Mouse (Mus musculus): Measurements from ENCODE around the gene Robo1.
"Not testable (repeated sequence)": the region's sequence is repeated elsewhere in the genome, so short reads cannot be mapped to it uniquely, and the experiment has no call there.

The Robo1 gene

GRCm38 (mm10) chr16:72444428-72445135 is 136.5 kb downstream of the Robo1 start:
- no peak for DNase-seq (ENCODE audit: low read depth, low spot score)

- DNase-seq (ENCODE audit: low read depth, low spot score) = no peak
Measured at GRCm38 (mm10) chr16:72458155-72458554, 150.0 kb downstream of the Robo1 start.

- no peak for DNase-seq (ENCODE audit: low read depth, low spot score)
Measured at GRCm38 (mm10) chr16:72458576-72458975, 150.5 kb downstream of the Robo1 start.

- DNase-seq (ENCODE audit: low read depth, low spot score) = no peak
Measured at GRCm38 (mm10) chr16:72465696-72466095, 157.6 kb downstream of the Robo1 start.

DNA sequence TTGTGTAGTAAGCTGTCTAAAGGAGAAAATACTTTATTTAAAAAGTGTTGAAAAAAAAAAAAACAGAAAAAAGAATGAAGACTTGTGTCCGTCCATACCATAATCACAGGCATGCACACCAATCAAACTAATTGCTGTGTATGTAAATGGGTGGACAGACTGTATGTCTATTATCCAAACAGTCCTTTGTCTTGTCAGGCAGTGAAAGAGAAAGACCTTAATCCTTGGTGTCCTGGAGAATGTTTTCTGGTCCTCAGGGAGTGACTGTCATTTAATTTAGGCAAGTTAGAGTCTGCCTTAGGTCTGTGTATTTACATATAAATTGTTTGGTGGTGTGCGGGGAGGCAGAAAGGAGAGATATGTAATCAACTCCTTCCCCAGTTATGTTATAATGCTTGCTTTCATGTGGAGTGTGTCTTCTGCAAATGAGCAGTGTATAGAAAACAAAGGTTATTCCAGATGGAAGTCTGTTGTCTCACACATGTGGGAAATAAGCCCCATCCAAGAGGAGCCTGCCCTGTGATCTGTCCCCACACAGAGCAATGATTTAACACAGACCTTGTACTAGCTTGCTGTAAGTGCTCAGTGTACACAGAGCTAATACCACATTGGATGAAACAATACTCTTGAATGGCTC is 162.0 kb downstream of the Robo1 start:
- DNase-seq (ENCODE audit: low read depth, low spot score) = no peak

DNA sequence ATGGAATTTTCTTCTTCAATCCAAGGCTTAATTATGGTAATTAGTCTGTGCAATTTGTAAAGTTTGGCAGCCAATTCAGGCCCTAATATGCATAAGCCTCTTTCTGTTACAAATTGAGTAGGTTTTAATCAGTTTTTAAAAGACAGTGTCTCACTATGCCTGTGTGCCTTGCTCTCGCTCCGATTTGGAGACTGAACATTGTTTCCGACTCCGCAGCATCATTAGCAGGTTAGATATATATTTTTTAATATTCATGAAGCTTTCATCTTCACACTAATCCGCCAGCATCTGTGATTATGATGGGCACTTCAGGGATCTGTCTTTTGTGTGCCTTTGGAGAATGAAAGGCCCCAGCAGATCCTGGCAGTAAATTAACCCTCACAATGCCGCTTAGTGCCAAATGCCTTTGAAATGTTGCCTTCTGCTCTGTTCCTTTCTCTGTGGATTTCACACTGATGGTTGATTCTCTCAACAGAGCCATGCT is 202.7 kb downstream of the Robo1 start:
- no peak for DNase-seq (ENCODE audit: low read depth, low spot score)

- DNase-seq (ENCODE audit: low read depth, low spot score) = no peak
Measured at GRCm38 (mm10) chr16:72531337-72531736, 223.2 kb downstream of the Robo1 start.

DNA sequence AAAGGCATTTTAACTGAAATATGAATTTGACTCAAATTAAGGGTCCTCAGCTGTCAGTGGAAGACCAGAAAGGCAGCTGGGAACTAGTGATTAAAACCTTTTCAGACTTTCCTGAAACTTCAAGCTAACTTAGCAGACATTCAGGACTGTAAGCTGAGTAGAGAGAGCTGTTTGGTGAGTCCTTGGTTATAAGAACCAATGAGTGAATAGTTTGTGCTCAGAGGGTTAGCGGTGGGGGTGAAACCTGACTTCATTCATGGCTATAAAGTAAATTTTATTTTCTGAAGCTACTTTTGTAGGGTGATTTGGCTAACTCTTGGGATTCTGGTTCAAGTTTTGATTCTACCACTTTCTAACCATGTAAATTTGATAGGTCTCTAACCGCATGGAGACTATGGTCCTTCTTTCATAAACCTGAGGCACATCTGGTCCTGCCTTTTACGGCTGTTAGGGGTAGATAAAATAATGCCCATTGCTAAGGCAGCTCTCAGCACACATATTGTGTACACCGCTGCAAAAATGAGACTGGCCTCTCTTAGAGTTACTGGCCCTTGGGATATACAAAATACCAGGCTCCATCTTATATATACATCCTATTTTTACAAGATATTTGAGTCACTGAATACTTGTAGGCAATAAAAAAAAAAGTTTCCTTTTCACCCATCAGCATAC is 225.9 kb downstream of the Robo1 start:
- DNase-seq (ENCODE audit: low read depth, low spot score) = no peak

DNA sequence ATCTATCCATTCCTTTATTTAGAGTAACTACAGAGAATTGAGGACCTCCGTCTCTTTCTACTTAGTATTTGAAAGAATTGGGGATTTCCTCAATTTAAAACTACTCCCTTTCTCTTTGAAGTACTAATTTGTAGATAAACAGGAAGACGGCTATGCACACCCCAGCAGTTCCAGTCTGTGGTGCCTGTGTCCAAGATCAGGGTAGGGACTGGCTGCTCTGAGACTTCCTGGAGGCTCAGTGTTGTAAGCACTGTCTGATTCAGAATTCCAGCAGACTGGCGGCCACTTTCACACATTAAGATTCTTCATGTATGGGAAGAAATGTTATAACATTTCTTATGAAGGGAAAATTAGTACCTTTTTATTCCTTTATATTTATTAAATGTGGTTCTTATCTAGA is 230.1 kb downstream of the Robo1 start:
- no peak for DNase-seq (ENCODE audit: low read depth, low spot score)

DNA sequence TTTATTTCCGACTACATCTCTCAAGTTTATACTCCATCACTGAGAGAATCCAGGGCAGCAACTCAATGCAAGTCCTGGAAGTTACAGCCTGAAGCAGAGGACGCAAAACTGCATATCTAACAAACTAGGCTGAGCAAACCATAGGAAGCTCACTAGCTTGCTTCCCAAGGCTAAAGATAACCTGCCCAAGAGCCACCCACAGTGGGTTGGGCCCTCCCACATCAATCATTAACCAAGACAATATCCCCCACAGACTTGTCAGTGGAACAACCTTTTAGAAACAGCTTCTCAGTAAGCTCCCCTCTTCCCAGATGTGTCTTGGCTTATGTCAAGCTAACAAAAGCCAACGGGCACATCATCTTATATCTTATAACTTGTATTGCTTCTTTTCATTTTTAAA is 235.8 kb downstream of the Robo1 start:
- no peak for DNase-seq (ENCODE audit: low read depth, low spot score)

- DNase-seq (ENCODE audit: low read depth, low spot score) = no peak
Measured at GRCm38 (mm10) chr16:72544950-72545349, 236.8 kb downstream of the Robo1 start.

- no peak for DNase-seq (ENCODE audit: low read depth, low spot score)
Measured at GRCm38 (mm10) chr16:72551672-72552243, 243.7 kb downstream of the Robo1 start.

- no peak for DNase-seq (ENCODE audit: low read depth, low spot score)
Measured at GRCm38 (mm10) chr16:72553713-72554112, 245.6 kb downstream of the Robo1 start.

DNA sequence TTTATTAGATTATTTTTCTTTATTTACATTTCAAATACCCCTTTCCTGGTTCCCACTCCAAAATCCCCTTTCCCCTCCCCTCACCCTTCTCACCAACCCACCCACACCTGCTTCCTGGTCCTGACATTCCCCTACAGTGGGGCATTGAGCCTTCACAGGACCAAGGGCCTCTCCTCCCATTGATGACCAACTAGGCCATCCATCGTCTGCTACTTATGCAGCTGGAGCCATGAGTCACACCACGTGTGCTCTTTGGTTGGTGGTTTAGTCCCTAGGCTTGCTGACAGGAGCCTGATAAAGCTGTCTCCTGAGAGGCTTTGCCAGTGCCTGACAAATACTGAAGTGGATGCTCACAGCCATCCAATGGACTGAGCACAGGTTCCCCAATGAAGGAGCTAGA is 254.0 kb downstream of the Robo1 start:
- DNase-seq (ENCODE audit: low read depth, low spot score) = not testable (repeated sequence)

DNA sequence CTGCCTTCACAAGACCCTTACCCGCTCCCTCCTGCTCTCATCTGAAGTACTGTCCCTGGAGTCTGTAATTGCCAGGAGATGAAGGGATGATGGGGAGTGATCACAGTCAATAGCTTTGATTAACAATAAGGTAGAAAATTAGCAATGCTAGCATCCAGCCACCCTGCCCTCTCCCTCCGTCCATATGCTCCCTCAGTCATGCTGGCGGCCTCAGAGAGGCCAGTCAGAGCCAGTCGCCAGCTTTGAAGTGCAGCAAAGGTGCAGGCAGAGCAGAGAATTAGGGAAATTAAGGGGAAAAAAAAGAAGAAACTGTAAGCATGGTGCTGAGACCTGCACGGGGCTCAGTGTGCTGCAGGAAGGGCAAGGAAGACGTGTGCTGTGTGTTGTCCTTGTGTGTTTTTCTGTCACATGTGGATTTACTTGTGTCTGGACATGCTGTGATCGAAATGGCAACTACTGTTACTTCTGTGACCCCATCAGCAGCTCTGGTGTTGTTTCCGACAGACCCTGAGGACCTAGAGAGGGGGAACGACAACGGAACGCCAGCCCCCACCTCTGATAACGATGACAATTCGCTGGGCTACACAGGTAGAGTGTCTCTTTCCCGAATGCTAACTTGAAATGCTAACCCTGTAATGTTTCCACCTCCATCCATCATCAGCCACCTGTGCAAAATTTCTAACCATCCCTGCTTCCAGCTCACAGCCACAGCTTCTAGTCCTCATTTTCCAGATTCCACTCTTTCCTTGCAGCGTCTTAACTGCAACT is 255.3 kb downstream of the Robo1 start:
- no peak for DNase-seq (ENCODE audit: low read depth, low spot score)

DNA sequence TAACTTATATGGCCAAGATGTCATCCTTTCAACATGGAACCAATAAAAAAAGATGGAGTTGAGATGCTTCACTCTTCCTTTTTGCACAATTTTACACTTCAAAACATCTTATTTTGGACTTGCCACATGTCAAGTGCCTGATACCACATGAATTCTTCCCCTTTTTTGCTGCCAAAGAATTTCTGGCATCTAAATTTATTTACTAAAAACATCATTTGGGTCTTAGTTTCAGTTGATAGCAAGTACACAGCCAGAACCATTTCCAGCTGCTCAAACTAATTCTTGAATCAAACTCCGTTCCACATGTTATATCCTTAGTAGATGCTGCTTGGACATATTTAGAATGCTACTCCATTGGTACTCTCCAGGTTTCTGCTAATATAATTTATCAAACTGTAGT is 267.1 kb downstream of the Robo1 start:
- no peak for DNase-seq (ENCODE audit: low read depth, low spot score)

GRCm38 (mm10) chr16:72576956-72577355 is 268.9 kb downstream of the Robo1 start:
- DNase-seq (ENCODE audit: low read depth, low spot score) = no peak

DNA sequence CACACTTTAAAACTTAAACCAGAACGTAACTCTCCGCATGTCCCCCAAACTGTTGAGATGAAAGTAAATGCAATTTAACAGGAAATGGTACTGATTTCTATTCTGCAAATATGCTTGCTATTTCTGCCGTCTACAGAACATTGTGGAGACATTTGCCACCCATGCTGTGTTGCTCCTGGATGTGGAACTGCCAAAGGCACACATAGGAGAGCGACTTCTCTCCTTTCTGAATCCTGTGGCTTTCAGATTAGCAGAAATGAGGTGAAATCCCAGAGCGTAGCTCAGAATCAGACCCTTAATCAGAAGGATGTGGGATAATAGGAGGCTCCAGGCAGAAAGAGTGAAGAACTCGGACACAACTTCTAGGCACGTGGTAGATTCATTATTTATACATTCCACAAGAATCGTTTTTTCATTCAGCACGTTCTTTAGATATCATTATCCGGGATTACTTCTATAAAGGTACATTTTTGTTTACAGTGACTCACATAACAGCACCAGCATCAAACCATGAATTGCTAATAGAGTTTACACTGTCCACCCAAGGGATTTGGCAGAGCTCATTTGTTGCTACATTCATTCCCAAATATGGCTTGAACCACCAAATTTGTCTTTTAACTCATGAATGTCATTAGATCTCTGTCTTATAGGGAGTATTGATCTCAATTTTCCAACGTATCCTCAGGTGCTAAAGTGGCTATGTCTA is 276.5 kb downstream of the Robo1 start:
- DNase-seq (ENCODE audit: low read depth, low spot score) = no peak

GRCm38 (mm10) chr16:72585160-72585813 is 277.2 kb downstream of the Robo1 start:
- DNase-seq (ENCODE audit: low read depth, low spot score) = no peak

GRCm38 (mm10) chr16:72587376-72588072 is 279.4 kb downstream of the Robo1 start:
- no peak for DNase-seq (ENCODE audit: low read depth, low spot score)
